Mouse (Mus musculus): ENCODE measurements around the gene Rps6ka2.
"Not testable (repeated sequence)": the region's sequence is repeated elsewhere in the genome, so short reads cannot be mapped to it uniquely, and the experiment has no call there.

The Rps6ka2 gene

DNA sequence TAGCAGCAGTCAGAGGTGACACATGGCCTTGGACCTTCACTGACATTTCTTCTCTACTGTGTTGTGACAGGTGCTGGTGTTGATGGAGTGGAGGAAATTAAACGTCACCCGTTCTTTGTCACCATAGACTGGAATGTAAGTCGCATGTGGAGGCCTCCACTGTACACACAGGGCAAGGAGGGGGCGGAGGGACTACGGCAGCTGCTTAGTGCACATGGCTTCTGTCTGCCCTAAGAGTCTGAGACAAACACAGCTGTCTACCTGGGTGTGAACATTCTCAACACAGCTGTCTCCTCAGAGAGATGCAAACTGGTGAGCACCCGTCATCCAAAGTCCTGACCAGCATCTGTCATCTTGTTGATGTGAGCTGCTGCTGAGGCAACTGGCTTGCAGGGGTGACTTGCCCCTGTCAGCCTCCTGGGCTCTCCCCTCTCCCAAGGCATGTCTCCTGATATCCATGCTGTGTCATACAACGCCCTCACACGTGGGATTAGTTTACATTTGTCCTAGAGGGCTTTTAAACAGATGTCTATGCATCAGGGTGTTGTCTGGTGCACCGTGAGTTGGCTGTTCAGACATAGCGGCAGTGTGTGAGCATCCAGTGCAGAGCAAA is 101.7 kb downstream of the Rps6ka2 start:
- no peak for DNase-seq

DNA sequence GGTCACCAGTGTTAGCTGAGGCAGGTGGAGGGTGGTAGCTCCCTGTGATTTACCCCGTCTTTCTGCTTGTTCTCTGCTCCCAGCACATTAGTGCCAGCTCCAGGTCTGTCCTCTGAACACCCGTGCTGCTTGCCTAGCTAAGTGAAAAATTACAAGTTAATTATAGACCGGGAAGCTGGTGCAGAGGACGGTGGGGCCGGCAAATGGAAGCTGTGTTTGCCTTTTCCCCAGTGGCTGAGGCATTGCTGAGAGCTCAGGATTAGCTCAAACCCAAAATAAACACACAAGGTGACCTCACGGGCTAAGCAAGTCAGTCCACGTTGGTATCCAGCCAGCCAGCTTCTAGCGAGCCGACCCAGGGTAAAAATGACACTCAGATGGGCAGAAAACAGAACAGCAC is 103.1 kb downstream of the Rps6ka2 start:
- peak; percentile 12 to 13 for DNase-seq

DNA sequence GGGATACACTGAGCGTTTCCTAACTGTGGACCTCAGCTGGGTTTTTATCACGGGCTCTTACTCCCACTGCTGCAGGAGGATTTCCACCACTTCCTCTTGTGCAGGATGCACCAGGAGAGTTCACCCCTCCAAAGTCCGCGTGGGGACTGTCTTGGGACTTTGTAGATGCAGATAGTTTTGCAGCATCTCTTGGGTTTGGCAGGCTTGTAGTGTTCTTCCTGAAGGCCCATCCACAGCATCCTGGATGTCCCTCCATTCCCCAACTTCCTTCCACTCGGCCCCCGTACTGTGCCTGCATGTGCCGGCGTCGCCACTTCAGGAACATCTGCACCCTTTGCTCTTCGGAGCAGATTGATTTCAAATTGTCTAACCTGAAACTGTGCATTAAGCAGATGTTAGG is 103.9 kb downstream of the Rps6ka2 start:
- DNase-seq: no peak

DNA sequence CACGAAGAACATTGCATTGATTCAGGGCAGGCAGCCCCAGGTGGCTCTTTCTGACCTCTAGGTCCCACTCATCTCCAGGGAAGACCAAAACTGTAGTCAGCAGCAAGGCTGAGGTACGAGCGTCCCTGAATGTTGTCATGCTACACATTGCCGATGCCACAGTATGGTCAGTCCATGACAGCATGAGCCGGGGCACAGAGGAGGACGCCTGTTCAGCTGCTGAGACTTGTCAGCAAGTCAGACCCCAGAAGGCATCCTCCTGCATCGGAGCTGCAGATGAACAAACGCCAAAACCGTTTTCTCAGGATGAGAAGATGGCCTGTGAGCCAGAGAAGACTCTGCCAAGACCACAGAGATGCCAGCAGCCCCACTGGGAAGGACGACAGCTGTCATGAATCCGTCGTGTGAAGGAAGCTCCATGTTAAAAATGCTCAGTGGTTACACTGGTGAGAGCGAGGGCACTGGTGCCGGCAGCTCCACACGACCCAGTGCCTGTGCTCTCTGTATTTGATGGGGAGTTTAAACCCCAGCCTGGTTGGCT is 108.9 kb downstream of the Rps6ka2 start:
- peak in 1 of 2 experiments; percentile 12 for DNase-seq

DNA sequence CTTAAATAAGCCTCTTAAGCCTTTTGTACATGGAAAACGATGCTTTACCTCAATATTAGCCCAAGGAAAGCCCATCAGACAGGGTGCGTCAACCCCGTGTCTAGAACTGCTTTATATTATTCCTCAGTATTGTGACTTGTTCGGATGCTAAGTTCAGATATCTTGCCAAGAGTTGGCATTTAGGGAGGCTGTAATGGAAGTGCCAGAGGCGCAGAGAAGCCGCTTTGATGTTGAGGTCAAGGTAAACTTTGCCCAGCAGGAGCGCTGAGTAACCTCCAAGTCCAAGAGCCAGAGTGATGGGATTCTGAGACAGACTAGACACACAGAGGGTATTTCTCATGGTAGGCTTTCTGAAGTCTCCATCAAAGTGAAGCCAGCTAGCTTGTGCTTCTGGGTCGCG is 109.3 kb downstream of the Rps6ka2 start:
- DNase-seq: no peak

DNA sequence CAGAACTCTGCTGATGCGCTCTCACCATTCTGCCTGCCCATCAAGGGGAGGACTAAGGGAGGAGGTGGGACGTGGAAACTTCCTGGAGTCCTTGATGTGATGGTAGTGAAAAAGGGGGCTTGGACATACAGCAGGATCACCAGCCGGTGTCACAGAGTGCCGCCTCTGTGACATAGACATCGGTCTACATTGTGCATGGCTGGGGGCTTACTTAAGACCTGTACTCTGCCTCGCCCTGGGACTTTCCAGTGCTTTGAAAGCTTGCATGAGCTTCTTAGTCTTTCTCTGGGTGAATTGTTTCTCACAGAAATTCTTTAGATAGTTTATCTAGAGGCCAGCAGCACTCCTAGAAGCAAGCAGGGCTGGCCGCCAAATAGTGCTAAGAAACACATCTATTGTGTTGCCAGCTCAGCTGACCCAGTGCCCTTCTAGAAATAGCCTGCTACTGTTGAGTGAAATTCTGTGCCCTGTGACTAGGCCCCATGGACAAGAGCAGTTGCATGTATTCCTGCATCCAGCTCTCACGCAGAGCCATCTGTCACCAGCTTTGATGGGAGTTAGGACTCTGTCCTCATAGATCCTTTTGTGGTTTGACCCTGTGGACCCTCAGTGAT is 114.5 kb downstream of the Rps6ka2 start:
- peak in 1 of 2 experiments; percentile 17 for DNase-seq

DNA sequence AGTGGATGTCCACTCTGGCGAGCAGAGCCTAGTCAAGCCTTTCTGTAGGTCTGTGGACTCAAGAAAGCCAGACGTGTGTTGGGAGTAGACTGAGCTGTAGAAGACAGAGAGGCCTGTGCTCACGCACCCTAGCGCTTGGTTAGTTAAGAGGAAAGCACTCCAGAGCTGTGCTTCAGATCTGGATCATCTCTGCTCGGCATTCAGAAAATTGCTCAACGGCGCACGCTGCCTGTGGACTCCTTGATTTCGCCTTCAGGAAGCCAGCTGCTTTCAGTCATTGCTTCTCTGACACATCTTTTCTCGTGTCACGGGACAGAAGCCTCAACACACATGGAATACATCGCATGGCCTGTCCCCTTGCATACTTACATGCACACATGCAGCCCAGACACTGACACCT is 115.4 kb downstream of the Rps6ka2 start:
- no peak for DNase-seq

DNA sequence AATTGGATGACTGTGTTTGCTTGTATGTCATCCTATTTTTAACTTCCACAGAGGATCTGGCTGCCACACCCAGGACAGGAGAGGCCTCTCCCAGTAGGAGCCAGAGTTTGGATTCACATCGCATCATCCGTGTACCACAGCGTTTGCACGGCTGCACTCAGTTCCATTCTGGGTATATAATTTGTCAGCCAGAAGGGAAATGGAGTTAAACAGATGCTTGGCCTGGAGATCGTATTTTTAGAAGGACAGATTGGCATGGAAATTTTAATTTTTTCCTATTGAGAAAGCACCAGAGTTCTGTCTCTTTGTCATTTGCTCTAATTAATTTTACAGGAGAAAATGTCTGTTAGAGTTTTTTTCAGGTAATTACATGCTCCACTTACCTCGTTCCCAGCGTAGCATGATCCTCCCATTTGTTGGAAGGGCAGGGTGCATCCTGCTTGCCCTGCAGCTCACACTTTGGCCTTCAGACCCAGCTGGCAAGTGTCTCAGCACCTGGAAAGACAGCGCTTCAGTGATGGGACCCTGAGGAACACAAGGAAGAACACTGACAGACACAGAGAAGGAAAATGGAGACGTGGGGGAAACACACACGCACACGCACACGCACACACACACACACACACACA is 116.6 kb downstream of the Rps6ka2 start:
- DNase-seq: no peak

DNA sequence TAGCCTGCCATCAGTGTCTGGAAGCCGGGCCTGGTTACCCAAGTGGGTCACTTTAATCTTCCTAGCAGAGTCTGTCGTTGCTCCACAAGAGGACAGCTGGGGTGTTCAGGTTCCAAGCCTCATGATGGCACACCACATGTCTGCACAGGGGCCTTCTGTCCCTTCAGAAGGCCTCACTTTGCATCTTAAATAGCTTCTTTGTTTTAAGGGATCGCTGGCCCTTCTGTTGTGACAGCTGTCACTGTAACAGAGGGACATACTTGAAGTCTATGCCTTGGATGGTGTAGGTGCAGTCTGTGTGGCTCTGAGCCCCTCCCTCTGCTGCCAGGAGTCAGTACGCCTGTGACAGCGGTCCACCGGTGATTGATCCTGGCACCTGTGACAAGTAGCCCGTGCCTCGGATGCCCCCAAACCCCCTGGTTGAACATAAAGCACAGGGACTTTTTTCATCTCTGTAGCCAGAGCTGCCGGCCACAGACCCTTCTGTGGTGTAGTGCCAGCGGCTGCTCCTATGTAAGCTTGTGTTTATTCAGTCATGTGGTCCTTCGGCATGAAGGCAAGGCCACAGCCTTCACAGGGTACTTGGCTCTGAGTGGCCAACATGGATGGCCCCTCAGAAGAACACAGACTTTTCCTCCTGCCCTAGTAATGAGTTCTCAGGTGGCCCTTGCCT is 122.2 kb downstream of the Rps6ka2 start:
- DNase-seq: peak in 1 of 2 experiments; percentile 10

DNA sequence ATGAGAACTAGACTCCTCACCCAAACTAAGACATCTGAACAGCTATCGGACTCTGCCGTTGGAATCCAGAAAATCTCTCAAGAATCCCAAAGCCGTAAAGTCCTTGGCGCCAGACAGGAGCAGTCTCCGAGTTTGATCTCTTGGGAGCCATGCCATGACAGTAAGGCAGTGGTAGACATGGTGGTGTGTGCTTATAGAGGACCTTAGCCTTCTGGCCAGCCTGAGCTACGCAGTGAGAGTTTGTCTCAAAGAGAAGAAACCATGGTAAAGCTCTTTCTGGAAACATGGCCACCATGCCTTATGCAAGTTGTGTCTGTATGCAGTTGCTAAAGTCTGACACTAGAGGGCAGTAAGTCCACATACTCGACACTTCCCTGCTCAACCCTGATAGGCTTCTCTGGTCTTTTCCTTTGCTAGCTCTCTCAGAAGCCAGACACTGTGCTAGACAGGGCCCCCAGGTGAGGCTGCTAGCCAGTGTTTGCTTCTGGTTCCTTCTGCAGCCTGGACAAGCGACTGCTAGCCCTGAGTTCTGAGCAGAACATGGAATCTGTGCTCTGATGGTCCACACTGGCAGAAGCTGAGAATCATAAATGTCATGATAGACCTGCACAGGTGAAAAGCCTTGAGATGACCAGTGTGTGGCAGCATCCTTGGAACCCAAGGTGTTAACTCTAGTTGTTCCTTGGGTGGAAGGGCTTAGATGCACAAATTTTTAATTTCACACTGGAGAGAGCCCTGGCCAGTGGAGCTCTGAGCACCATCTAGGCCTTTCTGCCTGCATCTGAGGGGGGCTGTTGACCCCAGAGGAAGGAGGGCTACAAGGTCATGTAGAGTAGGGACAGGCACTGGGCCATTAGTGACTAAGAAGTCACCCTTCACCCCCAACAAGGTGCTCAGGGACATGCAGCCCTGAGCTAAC is 136.6 kb downstream of the Rps6ka2 start:
- DNase-seq: peak; percentile 24 to 34

DNA sequence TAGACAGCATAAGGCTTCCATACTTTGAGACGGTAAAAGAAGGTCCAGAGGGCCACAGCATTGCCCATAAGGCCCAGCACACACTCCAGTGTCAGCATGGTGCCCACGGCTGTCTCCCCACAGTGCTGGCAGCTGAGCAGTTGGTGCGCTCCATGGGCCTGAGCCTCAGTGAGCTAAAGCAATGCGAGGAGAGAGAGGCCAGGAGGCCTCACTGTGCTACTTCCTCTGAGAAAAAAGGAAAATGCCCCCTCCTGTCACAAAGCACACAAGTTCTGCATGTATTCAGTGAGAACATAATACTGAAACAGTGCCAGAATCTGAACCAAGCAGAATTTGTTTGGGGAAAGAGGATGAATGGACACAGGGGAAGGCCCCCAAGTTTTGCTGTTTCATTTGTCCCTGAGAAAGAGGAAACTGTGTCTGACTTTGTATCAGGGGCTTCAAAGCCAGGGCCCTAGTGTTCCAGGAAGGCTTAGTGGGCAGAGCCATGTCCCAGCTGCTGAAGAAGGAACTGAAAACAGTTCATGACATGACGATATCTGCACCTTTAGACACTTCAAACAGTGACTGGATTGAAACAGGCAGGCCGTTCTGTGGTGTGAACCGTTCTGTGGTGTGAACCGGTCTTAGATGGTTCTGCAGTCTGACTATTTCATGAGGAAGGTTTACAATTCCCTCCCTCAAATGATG is 145.9 kb downstream of the Rps6ka2 start:
- DNase-seq: not testable (repeated sequence)

DNA sequence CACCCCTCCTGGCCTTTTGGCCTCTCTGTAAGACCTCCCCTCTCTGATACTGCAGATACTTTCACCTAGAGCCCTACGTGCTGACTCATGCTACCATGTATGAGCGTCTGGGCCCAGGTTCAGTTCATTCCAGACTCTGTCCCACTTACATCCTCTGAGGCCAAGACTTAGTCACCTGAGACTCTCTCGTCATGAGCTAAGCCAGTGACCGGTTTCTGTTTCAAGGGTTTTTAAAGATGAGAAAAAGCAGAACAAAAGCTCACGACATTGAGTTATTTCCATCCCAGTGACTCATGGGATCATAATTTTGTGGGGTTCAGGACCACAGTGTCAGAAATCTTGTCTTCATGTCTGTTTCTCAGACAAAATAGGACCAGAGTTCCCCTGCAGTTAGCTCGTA is 149.9 kb downstream of the Rps6ka2 start:
- DNase-seq: not testable (repeated sequence)

DNA sequence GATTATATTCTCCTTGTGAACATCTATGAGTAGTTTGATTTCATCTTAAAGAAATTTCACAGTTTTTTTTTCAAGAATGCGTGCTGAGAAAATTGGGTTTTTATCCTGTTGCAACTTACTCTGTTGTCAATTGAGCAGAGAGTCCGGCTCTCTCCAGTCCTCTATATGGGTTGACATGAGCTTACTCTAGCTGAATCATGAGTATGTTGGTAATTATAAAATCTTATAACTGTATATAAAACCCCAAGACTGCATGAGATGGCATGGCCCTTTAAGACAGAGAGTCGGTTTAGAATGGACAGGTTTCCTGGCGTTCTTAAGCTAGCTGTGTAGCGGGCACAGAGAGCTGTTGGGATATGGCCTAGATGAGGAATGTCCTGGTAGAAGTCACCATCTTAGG is 154.4 kb downstream of the Rps6ka2 start, which contains the start of gene Tcp10a:
Gene Tcp10a, plus strand, starts transcription at position 301 of the 400 bp plus-strand sequence.
- DNase-seq: not testable (repeated sequence)

DNA sequence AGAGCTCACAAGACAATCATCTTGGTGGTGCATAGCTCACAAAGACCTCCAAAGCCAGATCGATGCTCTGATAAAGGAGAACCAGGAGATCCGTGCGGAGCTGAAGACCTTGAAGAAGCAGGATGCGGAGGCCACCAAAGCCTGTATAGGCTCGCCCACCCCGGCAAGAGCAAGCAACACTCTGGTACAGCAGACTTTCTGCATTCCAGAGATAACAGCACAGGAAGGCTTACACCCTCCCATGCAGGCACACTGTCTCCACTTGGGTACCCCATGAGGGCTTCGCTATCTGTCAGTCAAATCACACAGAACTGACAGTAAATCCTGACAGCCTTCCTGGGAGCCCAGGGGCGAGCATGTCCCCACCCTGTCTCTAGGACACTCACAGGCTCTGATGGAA is 156.5 kb downstream of the Rps6ka2 start:
- DNase-seq: not testable (repeated sequence)

DNA sequence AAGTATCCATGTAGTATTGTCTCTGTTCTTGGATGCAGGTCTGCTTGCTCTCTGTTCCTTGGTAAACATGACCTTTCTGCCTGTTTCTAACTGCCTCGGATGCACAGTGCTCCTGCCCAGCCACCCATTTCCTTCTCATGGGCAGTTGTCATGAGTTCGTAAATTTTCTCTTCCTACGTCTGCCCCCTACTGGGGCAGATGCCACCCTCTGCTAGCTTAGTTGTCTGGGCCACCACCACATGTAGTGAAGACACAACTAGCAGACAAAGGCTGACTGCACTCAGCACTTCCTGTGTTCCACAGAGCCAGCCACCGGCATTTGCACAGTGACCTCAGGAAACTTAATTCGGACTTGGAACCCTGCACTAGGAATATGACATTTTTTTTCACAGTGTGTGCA is 162.8 kb downstream of the Rps6ka2 start:
- DNase-seq: not testable (repeated sequence)

DNA sequence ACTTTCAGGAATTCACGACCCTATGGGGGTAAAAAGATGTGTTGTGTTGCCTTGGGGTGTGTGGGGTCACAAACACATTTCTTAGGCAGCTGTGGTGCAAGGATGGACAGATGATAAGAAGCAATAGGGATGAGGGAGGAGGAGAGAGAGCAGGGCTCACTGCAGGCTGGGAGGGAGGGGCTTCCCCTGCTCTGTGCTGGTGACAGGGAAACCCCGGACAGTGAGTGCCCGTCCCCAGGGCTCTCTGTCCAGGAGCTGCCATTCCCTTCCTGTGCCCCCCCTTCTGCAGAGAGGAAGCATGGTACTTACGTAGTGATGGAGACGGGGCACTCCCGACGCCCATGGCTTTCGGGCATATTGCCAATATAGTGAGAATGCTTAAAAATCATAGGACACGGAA is 167.5 kb downstream of the Rps6ka2 start:
- not testable (repeated sequence) for DNase-seq

DNA sequence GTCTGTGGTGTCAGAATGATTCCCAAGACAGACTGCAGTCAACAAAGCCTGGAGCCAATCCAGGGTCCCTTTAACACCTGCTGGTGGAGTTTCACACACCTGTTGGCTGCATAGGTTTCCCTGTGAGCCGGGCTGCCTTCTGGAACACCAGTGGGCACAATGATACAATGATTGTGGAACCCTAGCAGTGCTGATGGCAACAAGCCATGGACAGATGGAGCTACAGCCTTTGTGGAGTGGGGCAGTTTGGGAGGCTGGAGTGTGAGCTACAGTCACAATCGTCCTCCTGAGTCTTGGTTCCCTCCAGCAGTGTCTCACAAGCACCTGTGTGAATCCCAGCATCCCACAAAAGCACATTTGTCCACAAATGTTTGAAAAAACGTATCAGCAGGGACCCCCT is 178.8 kb downstream of the Rps6ka2 start:
- DNase-seq: peak; percentile 16 to 31

DNA sequence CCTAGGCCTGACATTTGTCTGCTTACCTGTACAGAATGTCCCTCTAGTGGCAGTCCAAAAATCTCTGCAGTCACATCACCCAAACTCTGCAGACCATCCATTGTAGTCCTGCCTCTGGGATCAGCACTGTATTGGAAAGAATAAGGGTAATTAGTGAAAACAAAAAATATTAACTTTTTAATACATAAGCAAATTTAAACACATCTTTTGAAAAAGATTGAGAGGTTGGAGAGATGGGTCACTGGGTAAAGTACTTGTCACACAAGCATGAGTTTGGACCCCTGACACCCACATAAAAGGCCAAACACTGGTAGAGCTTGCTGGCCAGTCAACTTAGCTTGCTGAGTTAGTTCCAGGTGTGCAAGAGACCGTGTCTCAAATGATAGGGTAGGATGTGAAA is 182.7 kb downstream of the Rps6ka2 start, which contains the start of gene Ttll2:
Gene Ttll2, minus strand, starts transcription at position 101 of the 400 bp plus-strand sequence.
- not testable (repeated sequence) for DNase-seq

Data from cerebellum, adult 18-20 months (tissue).